Mouse (Mus musculus) heart, adult 2 months (tissue): ENCODE results near the gene Odf3b.

ENCODE experiments used
- CTCF ChIP-seq: fragments of 200-600 bp; IDR thresholded peaks from 2 replicates; pipeline ENCODE4 v1.8.1; 2022; ENCODE audit warnings: antibody characterized with exemption, mild to moderate bottlenecking, moderate library complexity
- EP300 ChIP-seq: fragments of 200-500 bp; IDR thresholded peaks from 2 replicates; pipeline ENCODE4 v1.6.1; 2011; ENCODE audit warnings: low read depth, low read length, control low read depth; ENCODE audit not compliant: insufficient read depth

DNA sequence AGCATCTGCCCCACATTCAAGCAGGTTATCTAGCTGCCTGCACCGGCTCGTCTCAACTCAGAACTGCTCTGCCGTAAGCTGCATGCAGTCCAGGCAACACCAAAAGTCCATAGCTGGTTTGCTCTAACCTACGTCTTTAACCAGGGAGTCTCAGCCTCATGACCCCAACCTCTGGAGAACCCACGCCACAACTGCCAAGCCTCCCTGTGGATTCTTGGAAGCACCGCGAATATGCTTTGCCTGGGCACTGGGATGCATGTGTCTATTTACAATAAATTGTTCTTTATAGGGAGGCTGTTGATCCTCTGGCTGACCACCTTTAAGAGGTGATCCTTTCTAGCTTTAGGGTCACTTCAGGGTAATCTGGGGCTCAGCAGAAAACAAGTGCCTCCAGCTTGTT is 6.5 kb downstream of the Odf3b start:
- no peak for TF ChIP-seq EP300
- TF ChIP-seq CTCF = no peak
